Mouse (Mus musculus): ENCODE data around the gene Cox10.
"Not testable (repeated sequence)": the region's sequence is repeated elsewhere in the genome, so short reads cannot be mapped to it uniquely, and the experiment has no call there.

The Cox10 gene

DNA sequence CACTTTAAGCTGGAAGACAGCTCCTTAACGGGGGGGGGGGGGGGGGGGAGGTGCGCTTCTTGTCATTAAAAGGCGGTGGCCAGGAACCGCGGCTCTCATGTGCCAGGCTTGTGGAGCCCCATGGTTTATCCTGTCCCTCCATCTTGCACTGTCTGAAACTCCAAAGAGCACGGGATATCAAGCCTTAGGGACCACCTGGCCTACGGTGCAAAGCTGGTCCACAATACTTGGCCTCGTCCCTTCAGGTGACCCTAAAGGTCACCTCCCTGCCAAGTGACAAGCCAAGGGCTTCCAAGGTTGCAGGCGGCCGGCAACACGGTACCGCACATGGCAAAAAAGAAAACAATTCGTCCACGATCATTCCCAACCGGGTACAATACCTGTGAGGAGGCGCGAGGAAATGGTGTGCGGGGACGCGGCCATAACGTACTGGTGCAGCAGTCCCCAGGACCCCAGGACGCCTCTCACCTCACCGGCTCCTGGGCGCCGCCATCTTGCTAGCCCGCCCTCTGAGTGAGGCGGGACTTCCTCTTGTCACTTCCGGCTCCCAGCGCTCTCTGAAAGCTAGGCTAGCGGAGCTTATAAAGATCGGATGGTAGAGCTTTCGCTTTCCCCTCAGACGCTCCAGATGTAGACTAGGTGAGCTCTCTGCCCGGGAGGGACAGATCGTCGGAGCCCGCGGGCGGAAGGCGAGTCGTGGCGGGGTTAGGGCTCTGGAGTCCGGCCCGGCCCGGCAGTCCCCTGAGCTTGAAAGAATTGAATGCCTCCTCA lies at the start of gene Cox10:
TSS of gene Cox10 (minus strand) at position 513 of the 771 bp plus-strand sequence.
- DNase-seq, result peak; percentile 92

DNA sequence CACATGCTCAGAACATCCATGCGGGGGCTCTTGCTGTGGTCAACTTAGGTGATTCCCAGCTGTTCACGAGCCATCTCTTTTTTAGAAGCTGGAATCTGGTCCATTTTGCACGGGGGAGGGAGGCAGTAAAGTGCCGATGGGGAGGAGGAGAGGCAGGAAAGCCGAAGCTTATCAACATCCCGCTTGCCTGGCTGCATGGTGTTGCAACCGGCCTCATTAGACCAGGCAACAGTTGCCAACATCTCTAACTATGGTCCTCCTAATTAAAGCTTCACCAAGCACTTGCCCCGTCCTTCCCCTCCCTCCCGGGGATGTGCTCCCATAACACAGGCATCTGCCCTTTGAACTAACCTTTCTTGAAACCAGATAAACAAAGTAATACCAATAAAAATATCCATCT lies 48.7 kb upstream of the Cox10 start:
- no peak for DNase-seq

DNA sequence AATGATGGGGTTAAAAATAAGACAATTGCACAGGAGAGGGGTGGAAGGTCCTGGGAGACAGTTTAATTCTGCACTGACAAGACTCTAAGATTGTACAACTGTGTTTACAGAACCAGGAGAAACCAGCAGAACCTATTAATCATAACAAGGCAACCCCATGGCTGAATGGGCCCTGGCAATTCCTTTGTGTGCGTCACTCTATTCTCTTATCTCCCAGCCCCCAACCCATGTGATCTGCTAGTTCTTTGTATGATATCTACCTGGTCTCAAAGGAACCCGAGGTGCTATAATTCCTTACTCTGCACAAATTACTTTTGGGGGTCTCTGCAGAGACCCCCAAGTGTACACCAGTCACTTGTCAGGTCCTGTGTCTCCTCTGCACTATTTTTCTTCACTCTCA lies 46.2 kb upstream of the Cox10 start:
- no peak for DNase-seq

DNA sequence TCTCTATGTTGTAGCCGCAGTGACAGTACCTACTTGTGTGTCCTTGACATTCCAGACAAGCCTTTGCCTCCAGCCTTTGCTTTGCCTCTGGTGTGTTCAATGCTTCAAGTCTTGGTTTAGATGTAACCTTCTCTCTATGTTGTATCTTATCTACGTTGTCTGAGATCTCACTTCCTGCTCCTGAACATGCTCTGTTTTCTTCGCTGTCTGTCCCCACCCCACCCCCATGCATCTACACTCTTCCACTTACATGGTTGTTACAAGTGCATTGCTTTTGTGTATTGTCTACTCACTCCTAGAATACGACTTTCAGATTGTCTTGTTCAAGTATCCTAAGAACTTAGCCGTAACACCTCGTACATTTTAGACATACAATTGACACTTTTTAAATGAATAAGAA lies 43.9 kb upstream of the Cox10 start:
- not testable (repeated sequence) for DNase-seq

GRCm38 (mm10) chr11:64116711-64117110 lies 37.4 kb upstream of the Cox10 start:
- DNase-seq, result no peak

- DNase-seq, result no peak
Measured at GRCm38 (mm10) chr11:64115822-64116221, 36.6 kb upstream of the Cox10 start.

DNA sequence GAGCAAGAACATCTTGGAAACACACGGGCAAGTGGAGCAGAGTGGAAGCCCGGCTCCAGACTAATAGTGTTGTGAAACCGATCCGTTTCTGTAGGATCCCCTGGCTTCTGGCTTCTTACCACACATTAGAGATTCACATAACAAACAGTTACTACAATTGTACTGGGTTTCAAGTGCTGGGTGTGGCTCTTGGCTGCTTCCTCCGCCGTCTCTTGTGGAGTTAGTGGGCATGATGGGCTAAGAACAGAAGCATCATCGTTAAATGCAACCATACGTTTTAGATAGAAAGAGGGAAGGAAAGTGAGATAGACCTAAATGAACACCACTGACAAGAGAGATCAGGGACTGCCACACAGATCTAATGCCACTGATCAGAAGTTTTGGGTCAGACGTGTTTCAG lies 35.8 kb upstream of the Cox10 start:
- DNase-seq, result no peak

GRCm38 (mm10) chr11:64100060-64100459 lies 20.8 kb upstream of the Cox10 start:
- DNase-seq, result no peak

DNA sequence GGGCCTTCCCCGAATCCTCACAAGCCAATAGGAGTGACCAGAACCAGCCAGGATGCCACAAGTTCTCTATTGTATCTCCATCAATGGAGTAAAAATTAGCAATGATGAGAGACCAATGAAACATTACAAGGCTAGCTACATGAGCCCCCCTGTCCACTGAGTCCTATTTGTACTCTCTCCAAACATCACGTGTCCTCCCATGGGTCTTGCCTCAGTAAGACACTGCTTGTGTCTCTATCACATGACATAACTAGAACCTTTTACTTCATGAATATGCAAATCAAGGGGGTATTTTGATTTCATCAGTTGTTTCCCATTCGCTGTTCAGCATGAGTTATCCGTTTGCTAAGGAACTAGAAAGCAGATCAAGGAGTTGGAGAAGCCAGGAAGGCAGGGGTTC lies 13.8 kb upstream of the Cox10 start:
- no peak for DNase-seq

GRCm38 (mm10) chr11:64091150-64091549 lies 11.9 kb upstream of the Cox10 start:
- DNase-seq, result no peak

DNA sequence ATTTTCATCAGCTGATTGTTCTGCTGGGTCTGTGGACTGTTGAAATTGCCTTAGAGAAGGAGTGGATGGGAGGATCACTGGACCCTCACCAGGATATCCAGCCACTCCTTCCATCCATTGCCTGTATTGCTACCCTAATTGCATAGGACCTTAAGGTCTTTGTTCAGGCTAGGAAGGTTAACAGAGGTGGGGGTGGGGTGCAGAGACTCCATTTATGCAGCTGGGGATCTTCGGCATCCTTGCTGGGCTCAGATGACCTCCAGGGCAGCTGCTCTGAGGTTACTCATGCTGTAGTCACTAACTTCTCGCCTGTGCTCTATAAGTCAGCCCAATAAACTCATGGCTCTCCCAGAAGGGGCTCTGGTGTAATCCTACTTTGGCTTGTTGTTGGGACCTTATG lies 10.4 kb upstream of the Cox10 start:
- DNase-seq, result no peak

- no peak for DNase-seq
Measured at GRCm38 (mm10) chr11:64085888-64086287, 6.6 kb upstream of the Cox10 start.

GRCm38 (mm10) chr11:64079727-64080081 lies 436 bp upstream of the Cox10 start:
- no peak for DNase-seq

GRCm38 (mm10) chr11:64076212-64076611 lies 3.1 kb downstream of the Cox10 start:
- DNase-seq, result no peak

DNA sequence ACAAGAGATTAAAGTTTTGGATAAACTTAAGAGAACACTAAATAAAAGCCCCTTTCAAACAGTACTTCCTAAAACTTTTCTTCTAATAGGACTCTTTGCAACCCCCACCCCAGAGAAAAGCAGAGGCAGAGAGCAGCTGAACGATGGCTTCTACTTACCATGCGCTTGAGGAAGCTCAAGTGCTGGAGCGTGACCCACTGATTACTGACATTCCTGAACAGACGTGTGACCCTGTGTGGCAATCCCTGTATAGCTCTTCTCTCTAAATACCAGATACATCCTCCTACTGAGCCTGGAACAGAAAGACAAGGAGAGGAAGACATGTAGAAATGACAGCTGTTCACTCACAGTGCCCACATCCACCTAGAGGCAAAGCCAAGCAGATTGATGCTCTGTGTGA lies 5.9 kb downstream of the Cox10 start:
- no peak for DNase-seq

DNA sequence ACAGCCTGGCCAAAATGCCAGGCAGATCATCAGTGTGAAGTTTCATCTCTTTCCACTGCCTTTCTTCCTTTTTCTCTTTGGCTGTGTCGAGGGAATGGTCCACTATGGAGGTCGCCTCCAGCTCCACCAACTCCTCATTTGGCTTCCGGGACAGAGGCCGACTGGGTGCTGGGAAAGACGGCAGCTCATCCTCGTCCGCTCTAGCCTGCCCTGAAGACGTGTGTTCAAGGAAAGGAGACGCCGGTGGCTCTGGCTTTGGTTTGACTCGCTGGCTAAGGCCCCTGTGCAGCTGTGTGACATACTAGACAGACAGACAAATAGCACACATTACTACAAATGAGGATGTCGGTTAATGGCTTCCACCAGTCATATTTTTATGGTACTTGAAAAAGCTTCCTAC lies 7.7 kb downstream of the Cox10 start:
- DNase-seq, result no peak

- no peak for DNase-seq
Measured at GRCm38 (mm10) chr11:64066001-64066400, 13.3 kb downstream of the Cox10 start.

DNA sequence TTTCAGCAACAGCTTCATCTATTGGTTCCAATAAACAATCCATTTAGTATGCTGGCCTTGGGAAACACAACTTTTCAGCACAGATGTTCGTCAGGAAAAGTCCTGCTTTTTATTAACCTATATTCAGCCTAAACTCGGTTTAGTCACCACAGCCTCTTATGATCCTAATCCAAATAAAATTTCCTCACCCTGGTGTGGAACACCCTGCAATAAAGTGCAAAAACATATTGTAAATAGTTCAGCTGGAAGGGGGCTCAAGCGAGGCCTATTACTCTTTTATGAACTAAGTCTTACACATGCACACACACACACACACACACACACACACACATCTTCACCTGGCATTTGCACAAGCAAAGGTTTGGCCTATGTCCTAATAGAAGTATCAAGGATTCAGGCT lies 16.1 kb downstream of the Cox10 start:
- DNase-seq, result no peak

GRCm38 (mm10) chr11:64062226-64062625 lies 17.0 kb downstream of the Cox10 start:
- no peak for DNase-seq

DNA sequence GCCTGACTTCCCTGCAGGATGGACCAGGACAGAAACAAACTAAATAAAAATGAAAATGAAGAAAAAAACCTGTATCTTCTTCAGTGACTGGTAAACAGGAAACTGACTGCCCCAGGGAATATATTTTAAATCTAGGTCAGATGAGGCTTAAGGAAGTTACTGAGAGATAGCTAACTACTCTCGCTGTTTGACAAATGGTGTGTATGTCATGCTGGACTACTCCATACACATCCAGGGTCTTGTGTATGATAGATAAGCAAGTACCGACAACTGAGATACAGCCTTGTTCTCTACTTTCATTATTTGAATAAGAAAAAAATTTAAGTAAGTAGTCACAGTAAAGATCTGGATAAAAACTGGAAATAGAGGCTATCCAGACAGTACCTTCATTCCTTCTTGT lies 20.0 kb downstream of the Cox10 start:
- DNase-seq, result no peak

- no peak for DNase-seq
Measured at GRCm38 (mm10) chr11:64058474-64058873, 20.8 kb downstream of the Cox10 start.

DNA sequence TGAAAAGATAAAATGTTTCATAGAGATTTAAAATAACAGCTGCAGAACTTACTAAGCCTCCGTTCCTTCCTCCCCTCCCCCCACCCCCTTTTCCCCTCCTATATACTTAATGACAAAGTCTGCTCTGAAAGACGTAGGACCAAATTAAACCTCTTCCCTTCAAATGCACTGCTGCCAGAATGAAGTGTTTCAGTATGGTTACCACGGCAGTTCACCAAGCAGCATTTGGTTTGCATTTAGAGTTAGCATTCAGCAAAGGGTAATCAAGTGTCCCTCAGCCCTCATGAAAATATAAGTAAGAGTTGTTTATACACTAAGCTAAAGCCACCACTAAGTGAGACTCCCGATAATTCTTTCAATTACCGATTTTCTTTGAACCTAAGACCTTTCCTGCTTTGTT lies 25.9 kb downstream of the Cox10 start:
- DNase-seq, result no peak

DNA sequence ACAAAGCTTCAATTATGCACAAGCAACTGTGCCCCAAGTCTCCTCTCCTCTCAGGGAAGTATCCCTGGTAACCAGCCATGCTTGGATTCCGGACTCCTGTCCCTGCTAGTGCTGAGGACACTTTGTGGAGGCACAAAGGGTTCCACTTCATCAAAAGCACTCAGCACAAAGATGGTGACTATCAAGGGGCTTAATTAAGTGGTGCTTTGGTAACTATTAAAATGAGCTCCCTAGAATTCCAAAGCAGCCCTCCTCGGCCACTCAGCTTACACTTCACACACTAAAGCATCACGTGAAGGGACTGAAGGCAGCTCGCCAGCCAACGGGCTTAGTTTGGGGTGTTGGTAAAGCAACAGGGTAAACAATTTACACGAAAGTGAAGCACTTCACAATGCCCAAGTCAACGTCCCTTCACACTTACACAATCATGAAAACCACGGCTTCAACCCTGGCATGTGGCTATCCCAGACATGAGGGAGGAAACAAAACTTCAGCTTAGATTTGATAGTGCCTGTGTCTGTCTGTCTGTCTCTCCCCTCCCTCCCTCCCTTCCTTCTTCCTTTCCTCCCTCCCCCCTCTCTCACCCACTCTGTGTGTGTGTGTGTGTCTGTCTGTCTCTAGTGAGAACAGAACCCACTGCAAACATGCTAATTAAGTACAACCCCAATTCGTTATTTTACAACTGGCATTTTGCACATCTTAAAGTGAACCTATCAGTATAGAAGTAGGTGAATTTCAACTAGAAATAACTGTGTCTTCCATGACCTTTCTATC lies 27.9 kb downstream of the Cox10 start:
- no peak for DNase-seq

DNA sequence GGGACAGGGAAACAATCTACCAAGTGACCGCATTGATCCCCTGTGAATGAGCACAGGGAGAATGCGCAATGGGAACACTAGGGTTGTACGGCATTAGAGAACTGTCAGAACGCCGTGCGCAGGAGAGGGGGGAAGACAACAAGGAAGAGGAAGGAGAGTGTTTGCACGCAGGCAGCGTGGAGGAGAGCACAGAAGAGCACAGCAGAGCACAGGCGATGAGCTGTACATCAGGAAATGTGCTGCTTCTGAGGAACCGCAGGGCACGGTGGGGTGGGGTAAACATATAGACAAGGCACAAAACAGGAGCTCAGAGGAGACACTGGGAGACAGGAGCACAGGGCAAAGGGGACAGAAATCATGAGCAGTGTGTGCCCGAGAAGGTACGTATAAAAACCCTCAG lies 31.8 kb downstream of the Cox10 start:
- DNase-seq, result no peak

- DNase-seq, result no peak
Measured at GRCm38 (mm10) chr11:64045041-64045440, 34.2 kb downstream of the Cox10 start.

Data from kidney, adult 18-20 months (tissue).